ENCODE assay signal across 9 mouse cellular contexts in genomic region chr4:97780024-97780423, GRCm38 (mm10). TPM values are rescaled to one million over a fixed set of nuclear protein-coding genes. Genes with fewer than 3 reads are reported as not detected.
A peak's percentile ranks its signal among the peaks of the same experiment; 100 is the strongest.
DNase-seq lines count a peak whose midpoint lies in the region; ATAC-seq and TF ChIP-seq lines count a peak whose summit lies in the region.
"Had no signal": no experiment of that assay in that cellular context is flagged by ENCODE, and none has a peak within 500 bp of the region (broad histone marks: within the 10 kb centered on the region; RNA-seq: fewer than 3 reads in every experiment).

No protein-coding gene starts in this region.

- peak overlapping the region; percentile 67 for H3K4me2 ChIP-seq in embryonic facial prominence, embryonic 14.5 days (ENCODE audit: low read depth, low read length)
- H3K4me2 ChIP-seq in hindbrain, embryonic 14.5 days (replicated peaks), result peak overlapping the region; percentile 92
- peak overlapping the region; percentile 80 for H3K4me2 ChIP-seq in neural tube, embryonic 12.5 days (replicated peaks)

- peak; percentile 68 for DNase-seq in liver, adult 2 months (ENCODE audit: extremely low read depth, low read depth, low spot score)
- DNase-seq in liver, result no peak
- no peak for DNase-seq in embryonic facial prominence, embryonic 14.5 days (ENCODE audit: low spot score)
- DNase-seq in hindbrain, embryonic 14.5 days (ENCODE audit: low spot score), result no peak
- DNase-seq in gastrocnemius, postnatal 25 days, result no peak
- DNase-seq in spleen, adult 18-20 months, result no peak
- no peak for DNase-seq in right cerebral cortex, adult 18-20 months

- H3K9ac ChIP-seq in liver, adult 2 months (ENCODE audit: low read depth, low read length), result peak overlapping the region; percentile 58
- peak overlapping the region; percentile 100 for H3K9ac ChIP-seq in embryonic facial prominence, embryonic 14.5 days (ENCODE audit: low read depth, low read length)
- peak overlapping the region; percentile 93 for H3K9ac ChIP-seq in hindbrain, embryonic 14.5 days
- H3K9ac ChIP-seq in neural tube, embryonic 12.5 days, result peak overlapping the region; percentile 99; the same call in 1 of the 2 replicates

- H3K27ac ChIP-seq in liver, adult 2 months (replicated peaks; ENCODE audit: insufficient read depth, low read depth, low read length), result peak overlapping the region; percentile 41; the same call in 1 of the 2 replicates
- peak overlapping the region; percentile 98 for H3K27ac ChIP-seq in embryonic facial prominence, embryonic 14.5 days (replicated peaks; ENCODE audit: low read depth, low read length)
- peak overlapping the region; percentile 92 for H3K27ac ChIP-seq in hindbrain, embryonic 14.5 days
- H3K27ac ChIP-seq in neural tube, embryonic 12.5 days, result no peak overlapping the region

- TF ChIP-seq POLR2A in liver, adult 2 months (IDR thresholded peaks at IDR 0.05; ENCODE audit: extremely low read depth, insufficient read depth, low read length), result no peak

- no peaks in the 10 kb centered on the region for H3K27me3 ChIP-seq in liver, adult 2 months (ENCODE audit: control insufficient read depth, insufficient read depth, low read length)
- H3K27me3 ChIP-seq in embryonic facial prominence, embryonic 14.5 days (replicated peaks; ENCODE audit: control insufficient read depth, insufficient read depth, low read length), result no peaks in the 10 kb centered on the region
- H3K27me3 ChIP-seq in hindbrain, embryonic 14.5 days (ENCODE audit: control insufficient read depth, insufficient read depth, low read length), result peaks cover 20% of the 10 kb centered on the region; the same call in 1 of the 2 replicates
- H3K27me3 ChIP-seq in neural tube, embryonic 12.5 days (replicated peaks), result 0 out of 2 replicates have a peak, but pooled peaks cover 2% of the 10 kb centered on the region

- no peak for TF ChIP-seq CTCF in liver, adult 2 months (IDR thresholded peaks at IDR 0.05; ENCODE audit: low read depth, low read length)

- H3K4me3 ChIP-seq in liver, adult 2 months (ENCODE audit: insufficient read depth, low read depth, low read length), result peak overlapping the region; percentile 100; the same call in 1 of the 2 replicates
- H3K4me3 ChIP-seq in embryonic facial prominence, embryonic 14.5 days (ENCODE audit: low read depth, low read length), result peak overlapping the region; percentile 91
- H3K4me3 ChIP-seq in hindbrain, embryonic 14.5 days (replicated peaks; ENCODE audit: low read length), result peak overlapping the region; percentile 88
- H3K4me3 ChIP-seq in neural tube, embryonic 12.5 days, result peak overlapping the region; percentile 98; the same call in 1 of the 2 replicates
- H3K4me3 ChIP-seq: myocyte had no signal

- H3K79me2 ChIP-seq in liver, adult 2 months (ENCODE audit: control insufficient read depth, insufficient read depth, low read length), result peaks cover 13% of the 10 kb centered on the region

- no peak for ATAC-seq in embryonic facial prominence, embryonic 14.5 days (ENCODE audit: low read depth)
- no peak for ATAC-seq in hindbrain, embryonic 14.5 days (ENCODE audit: low FRiP score)
- no peak for ATAC-seq in neural tube, embryonic 12.5 days (ENCODE audit: low FRiP score, low read depth)

- peaks cover 19% of the 10 kb centered on the region for H3K36me3 ChIP-seq in liver, adult 2 months (ENCODE audit: control insufficient read depth, insufficient read depth, low read length)
- peaks cover 19% of the 10 kb centered on the region for H3K36me3 ChIP-seq in embryonic facial prominence, embryonic 14.5 days (ENCODE audit: control insufficient read depth, insufficient read depth, low read length)
- peaks cover 11% of the 10 kb centered on the region for H3K36me3 ChIP-seq in hindbrain, embryonic 14.5 days (replicated peaks; ENCODE audit: control insufficient read depth, insufficient read depth)
- peaks cover 16% of the 10 kb centered on the region for H3K36me3 ChIP-seq in neural tube, embryonic 12.5 days

- no peaks in the 10 kb centered on the region for H3K9me3 ChIP-seq in embryonic facial prominence, embryonic 14.5 days (ENCODE audit: control insufficient read depth, low read length)
- no peaks in the 10 kb centered on the region for H3K9me3 ChIP-seq in hindbrain, embryonic 14.5 days (ENCODE audit: control insufficient read depth, low read length)
- no peaks in the 10 kb centered on the region for H3K9me3 ChIP-seq in neural tube, embryonic 12.5 days

- H3K4me1 ChIP-seq in liver, adult 2 months (ENCODE audit: control insufficient read depth, insufficient read depth, low read length), result peaks cover 19% of the 10 kb centered on the region
- H3K4me1 ChIP-seq in embryonic facial prominence, embryonic 14.5 days (ENCODE audit: control insufficient read depth, insufficient read depth, low read length), result peaks cover 6% of the 10 kb centered on the region
- 0 out of 2 replicates have a peak, but pooled peaks cover 9% of the 10 kb centered on the region for H3K4me1 ChIP-seq in hindbrain, embryonic 14.5 days (replicated peaks; ENCODE audit: control insufficient read depth, insufficient read depth, low read length)
- peaks cover 13% of the 10 kb centered on the region; the same call in 1 of the 2 replicates for H3K4me1 ChIP-seq in neural tube, embryonic 12.5 days

- WGBS in liver, adult 2 months, result 21% methylated on average over 7 of the region's 7 CpGs
- 34% methylated on average over 7 of the region's 7 CpGs for WGBS in embryonic facial prominence, embryonic 14.5 days
- 30% methylated on average over 7 of the region's 7 CpGs for WGBS in hindbrain, embryonic 14.5 days
- 24% methylated on average over 7 of the region's 7 CpGs for WGBS in neural tube, embryonic 12.5 days

RNA-seq across cellular contexts. Expression of gene E130114P18Rik, which starts 2.1 kb away (rescaled TPM):
- total RNA-seq in liver, adult 2 months (2014; rRNA removed), result not detected in 2 replicates
- polyA plus RNA-seq in liver, adult 2 months (2012; rRNA removed), result not detected in 2 replicates
- polyA plus RNA-seq in embryonic facial prominence, embryonic 14.5 days (2014; fragmentation: Nextera tagmentation; extraction: Ambion mirVana), result 4.1 and 4.4 TPM in 2 replicates
- polyA plus RNA-seq in hindbrain, embryonic 14.5 days (2014; fragmentation: Nextera tagmentation; extraction: Ambion mirVana), result 26.3 and 28.0 TPM in 2 replicates
- 17.3 and 20.4 TPM in 2 replicates for polyA plus RNA-seq in neural tube, embryonic 12.5 days (2016; fragmentation: Nextera tagmentation; extraction: Ambion mirVana)
- under 1 TPM in 1 of 2 experiments, not detected in 1; 0.41 TPM for total RNA-seq in gastrocnemius, postnatal 25 days (2021)
- polyA plus RNA-seq: myocyte had no signal

RNA-seq across cellular contexts. Expression of gene Nfia, which starts 7.5 kb away (rescaled TPM):
- 12.5 and 20.0 TPM in 2 replicates for total RNA-seq in liver, adult 2 months (2014; rRNA removed)
- 31.7 and 32.2 TPM in 2 replicates for polyA plus RNA-seq in liver, adult 2 months (2012; rRNA removed)
- 61.7 and 62.6 TPM in 2 replicates for polyA plus RNA-seq in embryonic facial prominence, embryonic 14.5 days (2014; fragmentation: Nextera tagmentation; extraction: Ambion mirVana)
- polyA plus RNA-seq in hindbrain, embryonic 14.5 days (2014; fragmentation: Nextera tagmentation; extraction: Ambion mirVana), result 47.8 and 49.2 TPM in 2 replicates
- polyA plus RNA-seq in neural tube, embryonic 12.5 days (2016; fragmentation: Nextera tagmentation; extraction: Ambion mirVana), result 42.4 and 47.8 TPM in 2 replicates
- total RNA-seq in gastrocnemius, postnatal 25 days (2021), result 10 to 100 TPM; 54.7 to 55.0 TPM
